Mouse (Mus musculus): ENCODE measurements around the gene Rpl9-ps6. TPM values are rescaled to one million over a fixed set of nuclear protein-coding genes. Genes with fewer than 3 reads are reported as not detected.

The Rpl9-ps6 gene
- 142 and 148 TPM in 2 replicates for polyA plus RNA-seq (2014; fragmentation: Nextera tagmentation; extraction: Ambion mirVana)

- ATAC-seq (ENCODE audit: low FRiP score, low TSS enrichment), result no peak
Observed at GRCm38 (mm10) chr19:32466478-32466877, at the start of gene Rpl9-ps6. TSS of gene Rpl9-ps6 (minus strand) at chr19:32466578.

GRCm38 (mm10) chr19:32512518-32512917 lies 46.1 kb upstream of the Rpl9-ps6 start:
- 40% methylated on average over 1 of the region's 1 CpGs for WGBS
- H3K27me3 ChIP-seq (ENCODE audit: control insufficient read depth, insufficient read depth, low read length), result no peaks in the 10 kb centered on the region
- peaks cover 41% of the 10 kb centered on the region for H3K36me3 ChIP-seq (ENCODE audit: control insufficient read depth, insufficient read depth, low read length)
- no peak overlapping the region for H3K4me2 ChIP-seq (replicated peaks; ENCODE audit: low read depth, low read length)
- no peak overlapping the region for H3K4me3 ChIP-seq (ENCODE audit: low read length)
- H3K27ac ChIP-seq (ENCODE audit: low read depth, low read length), result no peak overlapping the region
- H3K9me3 ChIP-seq (ENCODE audit: control insufficient read depth, low read length), result peaks cover 3% of the 10 kb centered on the region; the same call in 1 of the 2 replicates
- H3K4me1 ChIP-seq (ENCODE audit: control insufficient read depth, insufficient read depth, low read length), result no peaks in the 10 kb centered on the region
- no peak for ATAC-seq (ENCODE audit: low FRiP score, low TSS enrichment)
- H3K9ac ChIP-seq (ENCODE audit: low read depth, low read length), result no peak overlapping the region

More at GRCm38 (mm10) chr19:32466478-32466877, at the start of gene Rpl9-ps6:
- WGBS, result 75% methylated on average over 5 of the region's 6 CpGs
- no peaks in the 10 kb centered on the region for H3K27me3 ChIP-seq (ENCODE audit: control insufficient read depth, insufficient read depth, low read length)
- H3K36me3 ChIP-seq (ENCODE audit: control insufficient read depth, insufficient read depth, low read length), result no peaks in the 10 kb centered on the region
- H3K4me1 ChIP-seq (ENCODE audit: control insufficient read depth, insufficient read depth, low read length), result no peaks in the 10 kb centered on the region
- H3K4me2 ChIP-seq (replicated peaks; ENCODE audit: low read depth, low read length), result no peak within 1 kb of the TSS
- no peaks in the 10 kb centered on the region for H3K9me3 ChIP-seq (ENCODE audit: control insufficient read depth, low read length)
- H3K9ac ChIP-seq (ENCODE audit: low read depth, low read length), result no peak within 1 kb of the TSS
- H3K27ac ChIP-seq (ENCODE audit: low read depth, low read length), result no peak within 1 kb of the TSS
- H3K4me3 ChIP-seq (ENCODE audit: low read length), result no peak within 1 kb of the TSS

- ATAC-seq (ENCODE audit: low FRiP score, low TSS enrichment), result no peak
- Histone ChIP-seq H3K4me1 (ENCODE audit: control insufficient read depth, insufficient read depth, low read length) (no peaks in the 10 kb centered on the region), H3K27ac (ENCODE audit: low read depth, low read length) (no peak overlapping the region), H3K9ac (ENCODE audit: low read depth, low read length) (no peak overlapping the region), H3K27me3 (ENCODE audit: control insufficient read depth, insufficient read depth, low read length) (no peaks in the 10 kb centered on the region), H3K36me3 (ENCODE audit: control insufficient read depth, insufficient read depth, low read length) (peaks cover 35% of the 10 kb centered on the region), H3K4me3 (ENCODE audit: low read length) (no peak overlapping the region), H3K4me2 (replicated peaks; ENCODE audit: low read depth, low read length) (no peak overlapping the region), H3K9me3 (ENCODE audit: control insufficient read depth, low read length) (peaks cover 3% of the 10 kb centered on the region; the same call in 1 of the 2 replicates)
- WGBS, result 92% methylated on average over 6 of the region's 6 CpGs
Observed at GRCm38 (mm10) chr19:32510962-32511361, 44.6 kb upstream of the Rpl9-ps6 start.

- Histone ChIP-seq H3K9me3 (ENCODE audit: control insufficient read depth, low read length) (peaks cover 3% of the 10 kb centered on the region; the same call in 1 of the 2 replicates), H3K36me3 (ENCODE audit: control insufficient read depth, insufficient read depth, low read length) (peaks cover 40% of the 10 kb centered on the region), H3K4me3 (ENCODE audit: low read length) (no peak overlapping the region), H3K27me3 (ENCODE audit: control insufficient read depth, insufficient read depth, low read length) (no peaks in the 10 kb centered on the region), H3K27ac (ENCODE audit: low read depth, low read length) (no peak overlapping the region), H3K4me2 (replicated peaks; ENCODE audit: low read depth, low read length) (no peak overlapping the region), H3K9ac (ENCODE audit: low read depth, low read length) (no peak overlapping the region), H3K4me1 (ENCODE audit: control insufficient read depth, insufficient read depth, low read length) (no peaks in the 10 kb centered on the region)
- ATAC-seq (ENCODE audit: low FRiP score, low TSS enrichment), result no peak
- 68% methylated on average over 3 of the region's 3 CpGs for WGBS
Observed at GRCm38 (mm10) chr19:32510267-32510666, 43.9 kb upstream of the Rpl9-ps6 start.

GRCm38 (mm10) chr19:32507526-32507925 lies 41.1 kb upstream of the Rpl9-ps6 start:
- peaks cover 26% of the 10 kb centered on the region; the same call in 1 of the 2 replicates for H3K36me3 ChIP-seq (ENCODE audit: control insufficient read depth, insufficient read depth, low read length)

GRCm38 (mm10) chr19:32507100-32507499 lies 40.7 kb upstream of the Rpl9-ps6 start:
- no peak overlapping the region for H3K27ac ChIP-seq (ENCODE audit: low read depth, low read length)
- no peak for ATAC-seq (ENCODE audit: low FRiP score, low TSS enrichment)
- H3K27me3 ChIP-seq (ENCODE audit: control insufficient read depth, insufficient read depth, low read length), result no peaks in the 10 kb centered on the region
- H3K4me1 ChIP-seq (ENCODE audit: control insufficient read depth, insufficient read depth, low read length), result no peaks in the 10 kb centered on the region
- WGBS, result 90% methylated on average over 6 of the region's 6 CpGs
- peaks cover 25% of the 10 kb centered on the region; the same call in 1 of the 2 replicates for H3K36me3 ChIP-seq (ENCODE audit: control insufficient read depth, insufficient read depth, low read length)
- no peak overlapping the region for H3K9ac ChIP-seq (ENCODE audit: low read depth, low read length)
- H3K4me2 ChIP-seq (replicated peaks; ENCODE audit: low read depth, low read length), result no peak overlapping the region
- H3K4me3 ChIP-seq (ENCODE audit: low read length), result no peak overlapping the region
- peaks cover 3% of the 10 kb centered on the region; the same call in 1 of the 2 replicates for H3K9me3 ChIP-seq (ENCODE audit: control insufficient read depth, low read length)

More at GRCm38 (mm10) chr19:32507526-32507925, 41.1 kb upstream of the Rpl9-ps6 start:
- no peak overlapping the region for H3K4me3 ChIP-seq (ENCODE audit: low read length)
- no peak overlapping the region for H3K27ac ChIP-seq (ENCODE audit: low read depth, low read length)
- 88% methylated on average over 9 of the region's 9 CpGs for WGBS
- no peaks in the 10 kb centered on the region for H3K4me1 ChIP-seq (ENCODE audit: control insufficient read depth, insufficient read depth, low read length)
- H3K9me3 ChIP-seq (ENCODE audit: control insufficient read depth, low read length), result peaks cover 3% of the 10 kb centered on the region; the same call in 1 of the 2 replicates
- no peak overlapping the region for H3K9ac ChIP-seq (ENCODE audit: low read depth, low read length)
- no peaks in the 10 kb centered on the region for H3K27me3 ChIP-seq (ENCODE audit: control insufficient read depth, insufficient read depth, low read length)
- ATAC-seq (ENCODE audit: low FRiP score, low TSS enrichment), result no peak
- H3K4me2 ChIP-seq (replicated peaks; ENCODE audit: low read depth, low read length), result no peak overlapping the region

GRCm38 (mm10) chr19:32506514-32506913 lies 40.1 kb upstream of the Rpl9-ps6 start:
- Histone ChIP-seq H3K4me1 (ENCODE audit: control insufficient read depth, insufficient read depth, low read length) (no peaks in the 10 kb centered on the region), H3K9me3 (ENCODE audit: control insufficient read depth, low read length) (no peaks in the 10 kb centered on the region), H3K9ac (ENCODE audit: low read depth, low read length) (no peak overlapping the region), H3K27me3 (ENCODE audit: control insufficient read depth, insufficient read depth, low read length) (no peaks in the 10 kb centered on the region), H3K27ac (ENCODE audit: low read depth, low read length) (no peak overlapping the region), H3K4me3 (ENCODE audit: low read length) (no peak overlapping the region), H3K36me3 (ENCODE audit: control insufficient read depth, insufficient read depth, low read length) (peaks cover 22% of the 10 kb centered on the region; the same call in 1 of the 2 replicates), H3K4me2 (replicated peaks; ENCODE audit: low read depth, low read length) (no peak overlapping the region)
- WGBS, result 92% methylated on average over 5 of the region's 5 CpGs
- ATAC-seq (ENCODE audit: low FRiP score, low TSS enrichment), result no peak

GRCm38 (mm10) chr19:32506081-32506480 lies 39.7 kb upstream of the Rpl9-ps6 start:
- Histone ChIP-seq H3K4me1 (ENCODE audit: control insufficient read depth, insufficient read depth, low read length) (no peaks in the 10 kb centered on the region), H3K36me3 (ENCODE audit: control insufficient read depth, insufficient read depth, low read length) (peaks cover 25% of the 10 kb centered on the region; the same call in 1 of the 2 replicates), H3K9me3 (ENCODE audit: control insufficient read depth, low read length) (no peaks in the 10 kb centered on the region), H3K4me2 (replicated peaks; ENCODE audit: low read depth, low read length) (no peak overlapping the region), H3K27ac (ENCODE audit: low read depth, low read length) (no peak overlapping the region), H3K9ac (ENCODE audit: low read depth, low read length) (no peak overlapping the region), H3K4me3 (ENCODE audit: low read length) (no peak overlapping the region), H3K27me3 (ENCODE audit: control insufficient read depth, insufficient read depth, low read length) (no peaks in the 10 kb centered on the region)
- WGBS, result 84% methylated on average over 8 of the region's 8 CpGs
- no peak for ATAC-seq (ENCODE audit: low FRiP score, low TSS enrichment)

GRCm38 (mm10) chr19:32501414-32501813 lies 35.0 kb upstream of the Rpl9-ps6 start:
- Histone ChIP-seq H3K27me3 (ENCODE audit: control insufficient read depth, insufficient read depth, low read length) (no peaks in the 10 kb centered on the region), H3K27ac (ENCODE audit: low read depth, low read length) (no peak overlapping the region), H3K4me3 (ENCODE audit: low read length) (no peak overlapping the region), H3K4me2 (replicated peaks; ENCODE audit: low read depth, low read length) (no peak overlapping the region), H3K9ac (ENCODE audit: low read depth, low read length) (no peak overlapping the region), H3K36me3 (ENCODE audit: control insufficient read depth, insufficient read depth, low read length) (peaks cover 32% of the 10 kb centered on the region; the same call in 1 of the 2 replicates), H3K4me1 (ENCODE audit: control insufficient read depth, insufficient read depth, low read length) (no peaks in the 10 kb centered on the region), H3K9me3 (ENCODE audit: control insufficient read depth, low read length) (no peaks in the 10 kb centered on the region)
- ATAC-seq (ENCODE audit: low FRiP score, low TSS enrichment), result no peak
- 85% methylated on average over 6 of the region's 6 CpGs for WGBS
